Mouse (Mus musculus): ENCODE results near the gene Adamts18. TPM values are rescaled to one million over a fixed set of nuclear protein-coding genes. Genes with fewer than 3 reads are reported as not detected.
"Not testable (repeated sequence)": the region's sequence is repeated elsewhere in the genome, so short reads cannot be mapped to it uniquely, and the experiment has no call there.

The Adamts18 gene
- total RNA-seq, 2 experiments from 2014 or later = 1.3 to 1.9 TPM

DNA sequence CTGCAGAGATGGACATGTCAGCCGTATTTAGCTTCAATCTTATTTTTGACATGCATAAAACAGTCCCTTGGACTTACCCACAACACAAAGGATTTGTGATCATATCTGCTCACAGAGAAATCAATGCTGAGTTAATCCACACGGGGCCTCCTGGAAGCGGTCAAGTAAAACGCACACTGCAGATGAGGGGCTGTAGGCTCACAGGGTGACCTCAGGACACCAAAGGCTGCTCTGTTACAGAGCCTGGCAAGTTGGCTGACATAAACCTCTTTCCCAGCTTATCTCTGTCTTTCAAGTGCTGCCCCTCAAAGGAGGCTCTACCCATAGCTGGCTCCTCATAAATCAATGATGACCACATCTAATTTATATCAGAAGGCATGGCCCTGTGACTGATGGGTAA is 14.9 kb downstream of the Adamts18 start:
- H3K4me3 ChIP-seq = no peak overlapping the region
- DNase-seq (ENCODE audit: low spot score in 2 of 2) = no peak
- TF ChIP-seq CTCF (conservative IDR thresholded peaks at IDR 0.05) = no peak
- H3K27ac ChIP-seq = no peak overlapping the region

- TF ChIP-seq CTCF (conservative IDR thresholded peaks at IDR 0.05) = no peak
- DNase-seq (ENCODE audit: low spot score in 2 of 2) = no peak
- Histone ChIP-seq H3K4me3 (no peak overlapping the region), H3K27ac (no peak overlapping the region)
Observed at GRCm38 (mm10) chr8:113827270-113827669, 21.3 kb downstream of the Adamts18 start.

GRCm38 (mm10) chr8:113820983-113821587 is 27.5 kb downstream of the Adamts18 start:
- no peak for DNase-seq (ENCODE audit: low spot score in 2 of 2)
- Histone ChIP-seq H3K27ac (no peak overlapping the region), H3K4me3 (no peak overlapping the region)
- no peak for TF ChIP-seq CTCF (conservative IDR thresholded peaks at IDR 0.05)

DNA sequence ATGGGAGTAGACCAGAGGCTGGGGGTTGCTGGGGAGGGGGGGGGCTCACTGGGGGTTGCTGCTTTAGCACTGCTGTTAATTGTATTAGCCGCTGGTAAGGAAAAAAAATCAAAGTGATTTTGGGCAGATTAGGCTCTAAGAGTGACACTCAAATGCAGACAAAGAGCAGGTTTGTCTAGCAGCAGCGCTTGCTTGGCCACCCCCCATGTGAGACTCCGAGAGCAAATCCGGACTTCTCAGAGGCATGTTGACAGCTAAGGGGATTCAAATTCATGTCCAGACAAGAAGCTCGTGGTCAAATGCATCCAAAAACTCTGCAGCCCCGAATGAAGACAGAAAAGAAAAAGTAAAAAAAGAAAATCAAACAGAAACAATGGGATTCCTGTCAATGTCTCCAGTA is 34.6 kb downstream of the Adamts18 start:
- TF ChIP-seq CTCF (conservative IDR thresholded peaks at IDR 0.05) = no peak
- no peak overlapping the region for H3K4me3 ChIP-seq
- no peak for DNase-seq (ENCODE audit: low spot score in 2 of 2)
- H3K27ac ChIP-seq = no peak overlapping the region

DNA sequence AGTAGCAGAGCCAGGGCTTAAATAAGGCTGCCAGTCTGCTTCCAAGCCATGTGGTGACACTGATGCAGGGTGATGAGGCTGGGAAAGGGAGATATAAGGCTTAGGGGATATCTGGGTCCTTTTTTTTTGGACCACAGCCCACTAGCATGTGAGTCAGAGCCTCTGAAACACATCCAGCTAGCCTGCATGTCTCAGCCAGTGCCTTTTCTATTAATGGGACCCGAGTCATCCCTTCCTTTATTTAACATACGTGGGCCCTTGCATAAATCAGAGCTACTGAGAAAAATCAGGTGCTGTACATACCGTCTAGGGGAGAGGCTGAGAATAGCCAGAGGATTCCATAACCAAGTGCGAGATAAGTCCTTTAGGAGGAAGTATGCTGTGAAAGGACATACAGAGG is 37.0 kb downstream of the Adamts18 start:
- Histone ChIP-seq H3K27ac (no peak overlapping the region), H3K4me3 (no peak overlapping the region)
- DNase-seq (ENCODE audit: low spot score in 2 of 2) = no peak
- TF ChIP-seq CTCF (conservative IDR thresholded peaks at IDR 0.05) = no peak

- TF ChIP-seq CTCF (conservative IDR thresholded peaks at IDR 0.05) = no peak
- Histone ChIP-seq H3K4me3 (no peak overlapping the region), H3K27ac (no peak overlapping the region)
- DNase-seq (ENCODE audit: low spot score in 2 of 2) = no peak
Observed at GRCm38 (mm10) chr8:113809929-113810328, 38.6 kb downstream of the Adamts18 start.

GRCm38 (mm10) chr8:113803830-113804611 is 44.5 kb downstream of the Adamts18 start:
- no peak overlapping the region for H3K4me3 ChIP-seq
- H3K27ac ChIP-seq = no peak overlapping the region
- no peak for TF ChIP-seq CTCF (conservative IDR thresholded peaks at IDR 0.05)
- no peak for DNase-seq (ENCODE audit: low spot score in 2 of 2)

- no peak overlapping the region for H3K27ac ChIP-seq
- TF ChIP-seq CTCF (conservative IDR thresholded peaks at IDR 0.05) = no peak
- no peak for DNase-seq (ENCODE audit: low spot score in 2 of 2)
- H3K4me3 ChIP-seq = no peak overlapping the region
Observed at GRCm38 (mm10) chr8:113801551-113801950, 47.0 kb downstream of the Adamts18 start.

DNA sequence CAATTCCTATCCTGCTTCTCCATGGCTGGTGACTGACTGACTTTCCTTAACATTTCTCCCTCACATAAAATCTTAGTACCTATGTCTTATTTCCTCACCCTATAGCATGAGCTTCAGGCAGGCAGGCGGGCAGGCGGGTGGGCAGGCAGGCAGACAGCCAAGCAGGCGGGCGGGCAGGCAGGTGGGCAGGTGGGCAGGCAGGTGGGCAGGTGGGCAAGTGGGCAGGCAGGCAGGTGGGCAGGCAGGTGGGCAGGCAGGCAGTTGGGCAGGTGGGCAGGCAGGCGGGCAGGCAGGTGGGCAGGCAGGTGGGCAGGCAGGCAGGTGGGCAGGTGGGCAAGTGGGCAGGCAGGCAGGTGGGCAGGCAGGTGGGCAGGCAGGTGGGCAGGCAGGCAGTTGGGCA is 48.0 kb downstream of the Adamts18 start:
- not testable (repeated sequence) for H3K4me3 ChIP-seq; DNase-seq (ENCODE audit: low spot score in 2 of 2); H3K27ac ChIP-seq

GRCm38 (mm10) chr8:113799550-113799949 is 49.0 kb downstream of the Adamts18 start:
- no peak for DNase-seq (ENCODE audit: low spot score in 2 of 2)
- H3K27ac ChIP-seq = no peak overlapping the region
- peak; percentile 62 for TF ChIP-seq CTCF (conservative IDR thresholded peaks at IDR 0.05)
- no peak overlapping the region for H3K4me3 ChIP-seq

- DNase-seq (ENCODE audit: low spot score in 2 of 2) = no peak
- no peak overlapping the region for H3K4me3 ChIP-seq
- no peak for TF ChIP-seq CTCF (conservative IDR thresholded peaks at IDR 0.05)
- no peak overlapping the region for H3K27ac ChIP-seq
Observed at GRCm38 (mm10) chr8:113791856-113792255, 56.7 kb downstream of the Adamts18 start.

- DNase-seq (ENCODE audit: low spot score in 2 of 2) = no peak
- no peak for TF ChIP-seq CTCF (conservative IDR thresholded peaks at IDR 0.05)
- Histone ChIP-seq H3K27ac (no peak overlapping the region), H3K4me3 (no peak overlapping the region)
Observed at GRCm38 (mm10) chr8:113791061-113791460, 57.5 kb downstream of the Adamts18 start.

DNA sequence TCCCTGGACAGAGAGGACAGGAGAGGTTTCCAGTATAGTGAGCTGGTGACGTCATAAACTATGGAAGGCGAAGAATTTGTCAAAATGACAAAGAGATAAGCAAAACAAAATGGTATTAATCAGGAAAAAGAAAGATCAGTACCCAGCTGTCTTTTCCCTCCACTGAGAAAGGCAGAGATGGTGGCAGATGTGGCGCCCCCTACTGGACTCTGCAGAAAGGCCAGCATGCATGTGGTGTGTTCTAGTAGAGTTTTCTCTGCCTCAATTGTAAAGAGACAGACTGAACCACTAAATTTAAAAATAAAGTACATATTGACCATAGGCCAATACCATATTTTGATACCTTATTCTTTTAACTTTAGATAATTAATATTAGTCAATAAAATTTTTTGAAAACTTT is 64.8 kb downstream of the Adamts18 start:
- DNase-seq (ENCODE audit: low spot score in 2 of 2) = no peak
- Histone ChIP-seq H3K4me3 (no peak overlapping the region), H3K27ac (no peak overlapping the region)
- peak; percentile 68 for TF ChIP-seq CTCF (conservative IDR thresholded peaks at IDR 0.05)

DNA sequence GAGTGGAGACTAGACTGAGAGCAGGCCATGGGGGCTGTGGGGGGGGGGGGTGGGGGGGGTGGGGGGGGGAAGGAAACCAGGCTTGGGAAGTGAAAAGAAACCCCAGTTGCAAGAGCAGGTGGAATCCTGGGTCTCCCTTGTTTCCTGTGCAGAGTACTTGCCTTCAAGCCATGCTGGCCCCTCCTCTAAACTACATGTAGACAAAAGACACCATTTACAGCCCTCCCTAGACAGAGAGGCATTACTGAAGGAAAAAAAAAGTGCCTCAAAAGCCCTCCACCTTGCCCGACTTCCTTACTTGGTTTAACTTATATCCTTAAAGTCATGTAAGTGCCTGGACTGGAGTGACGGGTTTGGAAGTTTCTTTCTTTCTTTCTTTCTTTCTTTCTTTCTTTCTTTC is 67.0 kb downstream of the Adamts18 start:
- no peak overlapping the region for H3K4me3 ChIP-seq
- no peak overlapping the region for H3K27ac ChIP-seq
- DNase-seq (ENCODE audit: low spot score in 2 of 2) = no peak
- TF ChIP-seq CTCF (conservative IDR thresholded peaks at IDR 0.05) = no peak

All from layer of hippocampus, adult 2 months (tissue).